Mouse (Mus musculus): ENCODE data around the gene Elp4. TPM values are rescaled to one million over a fixed set of nuclear protein-coding genes. Genes with fewer than 3 reads are reported as not detected.

The Elp4 gene
- polyA plus RNA-seq, 1 experiment from 2014 or later: 39.5 TPM

- Histone ChIP-seq H3K4me1 (peaks cover 16% of the 10 kb centered on the region), H3K4me3 (no peak overlapping the region), H3K4me2 (replicated peaks) (no peak overlapping the region), H3K9me3 (no peaks in the 10 kb centered on the region), H3K9ac (no peak overlapping the region), H3K36me3 (no peaks in the 10 kb centered on the region), H3K27ac (no peak overlapping the region), H3K27me3 (peaks cover 96% of the 10 kb centered on the region)
- WGBS: 1% methylated on average over 36 of the region's 36 CpGs
- no peak for ATAC-seq (ENCODE audit: low FRiP score, low read depth)
These were observed 217.7 kb downstream of the Elp4 start for GRCm38 (mm10) chr2:105686363-105687316.

- Histone ChIP-seq H3K4me1 (peaks cover 23% of the 10 kb centered on the region), H3K4me3 (no peak overlapping the region), H3K27me3 (peaks cover 96% of the 10 kb centered on the region), H3K9me3 (no peaks in the 10 kb centered on the region), H3K27ac (no peak overlapping the region), H3K4me2 (replicated peaks) (no peak overlapping the region), H3K9ac (no peak overlapping the region), H3K36me3 (no peaks in the 10 kb centered on the region)
- WGBS: 2% methylated on average over 11 of the region's 11 CpGs
- no peak for ATAC-seq (ENCODE audit: low FRiP score, low read depth)
These were observed 218.7 kb downstream of the Elp4 start for GRCm38 (mm10) chr2:105685651-105686050.

- H3K9ac ChIP-seq: no peak overlapping the region
- no peak overlapping the region for H3K4me3 ChIP-seq
- H3K4me2 ChIP-seq (replicated peaks): no peak overlapping the region
- no peak overlapping the region for H3K27ac ChIP-seq
- 1% methylated on average over 11 of the region's 11 CpGs for WGBS
- H3K9me3 ChIP-seq: no peaks in the 10 kb centered on the region
- peaks cover 28% of the 10 kb centered on the region for H3K4me1 ChIP-seq
- no peaks in the 10 kb centered on the region for H3K36me3 ChIP-seq
- H3K27me3 ChIP-seq: peaks cover 96% of the 10 kb centered on the region
- ATAC-seq (ENCODE audit: low FRiP score, low read depth): no peak
These were observed 219.2 kb downstream of the Elp4 start for GRCm38 (mm10) chr2:105684991-105685650.

GRCm38 (mm10) chr2:105683771-105684410, 220.5 kb downstream of the Elp4 start:
- no peak overlapping the region for H3K4me3 ChIP-seq
- H3K36me3 ChIP-seq: no peaks in the 10 kb centered on the region
- H3K4me1 ChIP-seq: peaks cover 26% of the 10 kb centered on the region
- no peaks in the 10 kb centered on the region for H3K9me3 ChIP-seq
- peaks cover 96% of the 10 kb centered on the region for H3K27me3 ChIP-seq
- H3K4me2 ChIP-seq (replicated peaks): no peak overlapping the region
- no peak for ATAC-seq (ENCODE audit: low FRiP score, low read depth)
- no peak overlapping the region for H3K9ac ChIP-seq
- no peak overlapping the region for H3K27ac ChIP-seq
- under 1% methylated on average over 22 of the region's 22 CpGs for WGBS

- peaks cover 19% of the 10 kb centered on the region for H3K4me1 ChIP-seq
- peaks cover 96% of the 10 kb centered on the region for H3K27me3 ChIP-seq
- H3K36me3 ChIP-seq: no peaks in the 10 kb centered on the region
- WGBS: 2% methylated on average over 21 of the region's 21 CpGs
- H3K4me3 ChIP-seq: no peak overlapping the region
- no peak overlapping the region for H3K9ac ChIP-seq
- no peak overlapping the region for H3K4me2 ChIP-seq (replicated peaks)
- ATAC-seq (ENCODE audit: low FRiP score, low read depth): no peak
- no peak overlapping the region for H3K27ac ChIP-seq
- H3K9me3 ChIP-seq: no peaks in the 10 kb centered on the region
These were observed 221.6 kb downstream of the Elp4 start for GRCm38 (mm10) chr2:105682634-105683351.

- WGBS: under 1% methylated on average over 23 of the region's 23 CpGs
- Histone ChIP-seq H3K27me3 (peaks cover 96% of the 10 kb centered on the region), H3K4me2 (replicated peaks) (0 out of 2 replicates have a peak overlapping the region, but pooled peaks have one; percentile 7), H3K36me3 (no peaks in the 10 kb centered on the region), H3K27ac (no peak overlapping the region), H3K4me1 (peaks cover 14% of the 10 kb centered on the region), H3K9ac (no peak overlapping the region), H3K4me3 (no peak overlapping the region), H3K9me3 (no peaks in the 10 kb centered on the region)
- no peak for ATAC-seq (ENCODE audit: low FRiP score, low read depth)
These were observed 222.3 kb downstream of the Elp4 start for GRCm38 (mm10) chr2:105682011-105682501.

- no peak overlapping the region; the same call in 1 of the 2 replicates for H3K4me3 ChIP-seq
- no peaks in the 10 kb centered on the region for H3K36me3 ChIP-seq
- peak; percentile 13; the same call in 1 of the 2 replicates for ATAC-seq (ENCODE audit: low FRiP score, low read depth)
- H3K4me2 ChIP-seq (replicated peaks): peak overlapping the region; percentile 7; the same call in 1 of the 2 replicates
- H3K27ac ChIP-seq: no peak overlapping the region
- H3K9me3 ChIP-seq: no peaks in the 10 kb centered on the region
- H3K4me1 ChIP-seq: peaks cover 20% of the 10 kb centered on the region
- H3K27me3 ChIP-seq: peaks cover 96% of the 10 kb centered on the region
- no peak overlapping the region for H3K9ac ChIP-seq
- WGBS: 2% methylated on average over 30 of the region's 30 CpGs
These were observed 223.2 kb downstream of the Elp4 start for GRCm38 (mm10) chr2:105680999-105681710.

- no peak overlapping the region for H3K27ac ChIP-seq
- WGBS: 3% methylated on average over 21 of the region's 24 CpGs
- H3K4me1 ChIP-seq: peaks cover 26% of the 10 kb centered on the region
- H3K4me2 ChIP-seq (replicated peaks): no peak overlapping the region
- no peaks in the 10 kb centered on the region for H3K36me3 ChIP-seq
- peaks cover 96% of the 10 kb centered on the region for H3K27me3 ChIP-seq
- no peak overlapping the region for H3K4me3 ChIP-seq
- H3K9me3 ChIP-seq: no peaks in the 10 kb centered on the region
- no peak overlapping the region for H3K9ac ChIP-seq
- ATAC-seq (ENCODE audit: low FRiP score, low read depth): no peak
These were observed 224.0 kb downstream of the Elp4 start for GRCm38 (mm10) chr2:105680146-105680998.

GRCm38 (mm10) chr2:105679331-105679730, 225.0 kb downstream of the Elp4 start:
- Histone ChIP-seq H3K4me1 (peaks cover 35% of the 10 kb centered on the region), H3K9ac (no peak overlapping the region)
- 0% methylated on average over 2 of the region's 2 CpGs for WGBS

GRCm38 (mm10) chr2:105678880-105679321, 225.5 kb downstream of the Elp4 start:
- H3K27ac ChIP-seq: no peak overlapping the region
- no peaks in the 10 kb centered on the region for H3K9me3 ChIP-seq
- no peak overlapping the region for H3K4me3 ChIP-seq
- H3K4me1 ChIP-seq: peaks cover 38% of the 10 kb centered on the region
- under 1% methylated on average over 7 of the region's 7 CpGs for WGBS
- H3K27me3 ChIP-seq: peaks cover 98% of the 10 kb centered on the region
- H3K36me3 ChIP-seq: no peaks in the 10 kb centered on the region
- ATAC-seq (ENCODE audit: low FRiP score, low read depth): no peak
- H3K4me2 ChIP-seq (replicated peaks): no peak overlapping the region
- H3K9ac ChIP-seq: no peak overlapping the region

More at GRCm38 (mm10) chr2:105679331-105679730, 225.0 kb downstream of the Elp4 start:
- peaks cover 98% of the 10 kb centered on the region for H3K27me3 ChIP-seq
- no peak overlapping the region for H3K27ac ChIP-seq
- no peak overlapping the region for H3K4me2 ChIP-seq (replicated peaks)
- no peak for ATAC-seq (ENCODE audit: low FRiP score, low read depth)
- H3K9me3 ChIP-seq: no peaks in the 10 kb centered on the region
- no peak overlapping the region for H3K4me3 ChIP-seq
- no peaks in the 10 kb centered on the region for H3K36me3 ChIP-seq

All from limb, embryonic 13.5 days (tissue).